Mouse (Mus musculus) lung, adult 2 months (tissue): ENCODE results near the gene Mras.

ENCODE experiments used
- CTCF ChIP-seq: fragments of 200-500 bp; IDR thresholded peaks from 2 replicates; pipeline ENCODE4 v1.5.1; 2011; ENCODE audit warnings: mild to moderate bottlenecking, low read length, control low read depth; ENCODE audit not compliant: insufficient read depth
- POLR2A ChIP-seq: fragments of 200-500 bp; IDR thresholded peaks from 2 replicates; pipeline ENCODE4 v1.6.1; 2011; ENCODE audit warnings: low read depth, mild to moderate bottlenecking, control low read depth, low read length, borderline replicate concordance; ENCODE audit errors: extremely low read depth

GRCm38 (mm10) chr9:99359012-99359411 is 78.2 kb downstream of the Mras start:
- TF ChIP-seq POLR2A (no peak), CTCF (no peak)
